Mouse (Mus musculus): ENCODE measurements around the gene Jazf1. TPM values are rescaled to one million over a fixed set of nuclear protein-coding genes. Genes with fewer than 3 reads are reported as not detected.

Gene Jazf1
- polyA plus RNA-seq, 1 experiment from 2014 or later: 8.8 TPM

- peaks cover 48% of the 10 kb centered on the region for H3K4me1 ChIP-seq
These were observed 209.5 kb downstream of the Jazf1 start for GRCm38 (mm10) chr6:52858911-52859431.

GRCm38 (mm10) chr6:52852404-52853107, 215.9 kb downstream of the Jazf1 start:
- Histone ChIP-seq H3K36me3 (no peaks in the 10 kb centered on the region), H3K27ac (peak overlapping the region; percentile 71), H3K9me3 (no peaks in the 10 kb centered on the region), H3K4me2 (replicated peaks) (no peak overlapping the region), H3K4me3 (no peak overlapping the region), H3K27me3 (no peaks in the 10 kb centered on the region), H3K4me1 (peaks cover 32% of the 10 kb centered on the region), H3K9ac (no peak overlapping the region)
- WGBS: 31% methylated on average over 8 of the region's 8 CpGs
- peak; percentile 77; the same call in 1 of the 2 replicates for ATAC-seq (ENCODE audit: insufficient number of reproducible peaks, insufficient read depth, low FRiP score, low TSS enrichment)

More at GRCm38 (mm10) chr6:52858911-52859431, 209.5 kb downstream of the Jazf1 start:
- WGBS: 73% methylated on average over 3 of the region's 3 CpGs
- Histone ChIP-seq H3K27ac (no peak overlapping the region), H3K4me3 (no peak overlapping the region), H3K9ac (no peak overlapping the region), H3K36me3 (no peaks in the 10 kb centered on the region), H3K9me3 (no peaks in the 10 kb centered on the region), H3K4me2 (replicated peaks) (no peak overlapping the region), H3K27me3 (no peaks in the 10 kb centered on the region)
- no peak for ATAC-seq (ENCODE audit: insufficient number of reproducible peaks, insufficient read depth, low FRiP score, low TSS enrichment)

- Histone ChIP-seq H3K9ac (no peak overlapping the region), H3K4me3 (no peak overlapping the region), H3K27me3 (no peaks in the 10 kb centered on the region), H3K4me2 (replicated peaks) (no peak overlapping the region), H3K9me3 (no peaks in the 10 kb centered on the region), H3K4me1 (peaks cover 32% of the 10 kb centered on the region), H3K36me3 (no peaks in the 10 kb centered on the region), H3K27ac (peak overlapping the region; percentile 71)
- no peak for ATAC-seq (ENCODE audit: insufficient number of reproducible peaks, insufficient read depth, low FRiP score, low TSS enrichment)
- 50% methylated on average over 3 of the region's 3 CpGs for WGBS
These were observed 216.5 kb downstream of the Jazf1 start for GRCm38 (mm10) chr6:52851975-52852374.

- H3K36me3 ChIP-seq: no peaks in the 10 kb centered on the region
- no peaks in the 10 kb centered on the region for H3K27me3 ChIP-seq
- H3K4me2 ChIP-seq (replicated peaks): no peak overlapping the region
- H3K4me1 ChIP-seq: peaks cover 32% of the 10 kb centered on the region
- no peak overlapping the region for H3K27ac ChIP-seq
- no peak for ATAC-seq (ENCODE audit: insufficient number of reproducible peaks, insufficient read depth, low FRiP score, low TSS enrichment)
- no peaks in the 10 kb centered on the region for H3K9me3 ChIP-seq
- WGBS: 78% methylated on average over 5 of the region's 5 CpGs
- H3K9ac ChIP-seq: no peak overlapping the region
- H3K4me3 ChIP-seq: no peak overlapping the region
These were observed 217.4 kb downstream of the Jazf1 start for GRCm38 (mm10) chr6:52851019-52851418.

GRCm38 (mm10) chr6:52848199-52848598, 220.2 kb downstream of the Jazf1 start:
- 66% methylated on average over 6 of the region's 6 CpGs for WGBS
- no peaks in the 10 kb centered on the region for H3K27me3 ChIP-seq
- H3K4me1 ChIP-seq: peaks cover 28% of the 10 kb centered on the region
- no peak overlapping the region for H3K27ac ChIP-seq
- no peak overlapping the region for H3K4me2 ChIP-seq (replicated peaks)
- no peak overlapping the region for H3K4me3 ChIP-seq
- H3K36me3 ChIP-seq: no peaks in the 10 kb centered on the region
- H3K9ac ChIP-seq: no peak overlapping the region
- no peak for ATAC-seq (ENCODE audit: insufficient number of reproducible peaks, insufficient read depth, low FRiP score, low TSS enrichment)
- H3K9me3 ChIP-seq: no peaks in the 10 kb centered on the region

GRCm38 (mm10) chr6:52846314-52846713, 222.1 kb downstream of the Jazf1 start:
- 96% methylated on average over 2 of the region's 2 CpGs for WGBS
- no peaks in the 10 kb centered on the region for H3K27me3 ChIP-seq
- H3K4me1 ChIP-seq: 0 out of 2 replicates have a peak, but pooled peaks cover 13% of the 10 kb centered on the region
- no peaks in the 10 kb centered on the region for H3K36me3 ChIP-seq
- no peak overlapping the region for H3K4me2 ChIP-seq (replicated peaks)
- H3K27ac ChIP-seq: no peak overlapping the region
- no peak overlapping the region for H3K9ac ChIP-seq
- H3K4me3 ChIP-seq: no peak overlapping the region
- no peak for ATAC-seq (ENCODE audit: insufficient number of reproducible peaks, insufficient read depth, low FRiP score, low TSS enrichment)
- no peaks in the 10 kb centered on the region for H3K9me3 ChIP-seq

- Histone ChIP-seq H3K9me3 (no peaks in the 10 kb centered on the region), H3K27ac (no peak overlapping the region), H3K4me3 (no peak overlapping the region), H3K4me1 (0 out of 2 replicates have a peak, but pooled peaks cover 17% of the 10 kb centered on the region), H3K4me2 (replicated peaks) (no peak overlapping the region), H3K9ac (no peak overlapping the region), H3K27me3 (no peaks in the 10 kb centered on the region), H3K36me3 (no peaks in the 10 kb centered on the region)
- ATAC-seq (ENCODE audit: insufficient number of reproducible peaks, insufficient read depth, low FRiP score, low TSS enrichment): no peak
- WGBS: 87% methylated on average over 3 of the region's 3 CpGs
These were observed 223.7 kb downstream of the Jazf1 start for GRCm38 (mm10) chr6:52844741-52845140.

GRCm38 (mm10) chr6:52843027-52843426, 225.4 kb downstream of the Jazf1 start:
- no peaks in the 10 kb centered on the region for H3K27me3 ChIP-seq

GRCm38 (mm10) chr6:52842598-52842997, 225.8 kb downstream of the Jazf1 start:
- Histone ChIP-seq H3K4me3 (no peak overlapping the region), H3K36me3 (no peaks in the 10 kb centered on the region), H3K9me3 (no peaks in the 10 kb centered on the region), H3K27ac (no peak overlapping the region), H3K4me1 (peaks cover 10% of the 10 kb centered on the region; the same call in 1 of the 2 replicates), H3K9ac (no peak overlapping the region), H3K27me3 (no peaks in the 10 kb centered on the region), H3K4me2 (replicated peaks) (no peak overlapping the region)
- WGBS: 84% methylated on average over 6 of the region's 6 CpGs
- no peak for ATAC-seq (ENCODE audit: insufficient number of reproducible peaks, insufficient read depth, low FRiP score, low TSS enrichment)

More at GRCm38 (mm10) chr6:52843027-52843426, 225.4 kb downstream of the Jazf1 start:
- Histone ChIP-seq H3K4me1 (peaks cover 12% of the 10 kb centered on the region; the same call in 1 of the 2 replicates), H3K4me3 (no peak overlapping the region), H3K27ac (no peak overlapping the region), H3K36me3 (no peaks in the 10 kb centered on the region), H3K4me2 (replicated peaks) (no peak overlapping the region), H3K9ac (no peak overlapping the region), H3K9me3 (no peaks in the 10 kb centered on the region)
- ATAC-seq (ENCODE audit: insufficient number of reproducible peaks, insufficient read depth, low FRiP score, low TSS enrichment): no peak
- 58% methylated on average over 4 of the region's 4 CpGs for WGBS

GRCm38 (mm10) chr6:52841611-52842010, 226.8 kb downstream of the Jazf1 start:
- Histone ChIP-seq H3K36me3 (no peaks in the 10 kb centered on the region), H3K9ac (no peak overlapping the region), H3K9me3 (no peaks in the 10 kb centered on the region), H3K27me3 (no peaks in the 10 kb centered on the region), H3K27ac (no peak overlapping the region), H3K4me1 (peaks cover 10% of the 10 kb centered on the region; the same call in 1 of the 2 replicates), H3K4me2 (replicated peaks) (no peak overlapping the region), H3K4me3 (no peak overlapping the region)
- no peak for ATAC-seq (ENCODE audit: insufficient number of reproducible peaks, insufficient read depth, low FRiP score, low TSS enrichment)
- WGBS: 82% methylated on average over 2 of the region's 2 CpGs

GRCm38 (mm10) chr6:52840589-52841044, 227.8 kb downstream of the Jazf1 start:
- Histone ChIP-seq H3K4me3 (no peak overlapping the region), H3K4me1 (peaks cover 10% of the 10 kb centered on the region; the same call in 1 of the 2 replicates), H3K9me3 (no peaks in the 10 kb centered on the region), H3K27me3 (no peaks in the 10 kb centered on the region), H3K4me2 (replicated peaks) (no peak overlapping the region), H3K27ac (no peak overlapping the region; the same call in 1 of the 2 replicates), H3K36me3 (no peaks in the 10 kb centered on the region), H3K9ac (no peak overlapping the region)
- 32% methylated on average over 9 of the region's 9 CpGs for WGBS
- ATAC-seq (ENCODE audit: insufficient number of reproducible peaks, insufficient read depth, low FRiP score, low TSS enrichment): no peak

- Histone ChIP-seq H3K36me3 (no peaks in the 10 kb centered on the region), H3K27ac (no peak overlapping the region), H3K4me3 (no peak overlapping the region), H3K4me1 (peaks cover 10% of the 10 kb centered on the region; the same call in 1 of the 2 replicates), H3K9ac (no peak overlapping the region), H3K27me3 (no peaks in the 10 kb centered on the region), H3K4me2 (replicated peaks) (no peak overlapping the region), H3K9me3 (no peaks in the 10 kb centered on the region)
- WGBS: 2% methylated on average over 8 of the region's 8 CpGs
- ATAC-seq (ENCODE audit: insufficient number of reproducible peaks, insufficient read depth, low FRiP score, low TSS enrichment): 0 out of 2 replicates have a peak, but pooled peaks have one; percentile 45
These were observed 229.7 kb downstream of the Jazf1 start for GRCm38 (mm10) chr6:52838691-52839090.
